13 mouse cellular contexts compared by ENCODE assay signal in the genomic region with DNA sequence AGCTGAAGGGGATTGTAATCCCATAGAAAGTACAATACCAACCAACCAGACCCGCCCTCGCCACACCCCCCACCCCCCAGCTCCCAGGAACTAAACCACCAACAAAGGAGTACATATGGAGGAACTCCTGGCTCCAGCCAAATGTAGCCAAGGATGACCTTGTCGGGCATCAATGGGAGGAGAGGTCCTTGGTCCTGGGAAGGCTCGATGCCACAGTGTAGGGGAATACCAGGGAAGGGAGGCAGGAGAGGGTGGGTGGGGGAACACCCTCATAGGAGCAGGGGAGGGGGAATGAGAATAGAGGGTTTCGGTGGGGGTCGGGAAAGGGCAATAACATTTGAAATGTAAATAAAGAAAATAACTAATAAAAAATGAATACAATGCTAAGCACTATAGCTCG.
"Had no signal": no experiment of that assay in that cellular context is flagged by ENCODE, and none has a peak within 500 bp of the region (broad histone marks: within the 10 kb centered on the region; RNA-seq: fewer than 3 reads in every experiment).

No protein-coding gene starts in this region.

- H3K4me1 ChIP-seq: limb, embryonic 10.5 days; liver, embryonic 15.5 days had no signal

- ATAC-seq: lung, postnatal 0 days had no signal

- H3K36me3 ChIP-seq: limb, embryonic 10.5 days; liver, embryonic 15.5 days; neural tube, embryonic 15.5 days had no signal

- H3K27ac ChIP-seq: left cerebral cortex, adult 2 months; limb, embryonic 10.5 days; liver, embryonic 15.5 days; neural tube, embryonic 15.5 days had no signal

- H3K4me3 ChIP-seq: left cerebral cortex, adult 2 months; limb, embryonic 10.5 days; liver, embryonic 15.5 days; myocyte; neural tube, embryonic 15.5 days had no signal

- DNase-seq: kidney, postnatal 14 days; lung, adult 2 months; lung, postnatal 4 days; right cerebral cortex, adult 18-20 months; right cerebral cortex, postnatal 25 days; thymus, postnatal 36 days had no signal

- H3K9ac ChIP-seq: liver, embryonic 15.5 days; neural tube, embryonic 15.5 days had no signal

- H3K4me2 ChIP-seq: liver, embryonic 11.5 days; liver, embryonic 15.5 days; neural tube, embryonic 15.5 days had no signal

- H3K9me3 ChIP-seq: limb, embryonic 10.5 days; liver, embryonic 15.5 days; neural tube, embryonic 15.5 days had no signal

- H3K27me3 ChIP-seq: liver, embryonic 15.5 days; neural tube, embryonic 15.5 days had no signal
